Mouse (Mus musculus): ENCODE measurements around the gene Nid2. TPM values are rescaled to one million over a fixed set of nuclear protein-coding genes. Genes with fewer than 3 reads are reported as not detected.

Nid2 gene
- polyA plus RNA-seq, 1 experiment from 2014 or later = 32.2 TPM

DNA sequence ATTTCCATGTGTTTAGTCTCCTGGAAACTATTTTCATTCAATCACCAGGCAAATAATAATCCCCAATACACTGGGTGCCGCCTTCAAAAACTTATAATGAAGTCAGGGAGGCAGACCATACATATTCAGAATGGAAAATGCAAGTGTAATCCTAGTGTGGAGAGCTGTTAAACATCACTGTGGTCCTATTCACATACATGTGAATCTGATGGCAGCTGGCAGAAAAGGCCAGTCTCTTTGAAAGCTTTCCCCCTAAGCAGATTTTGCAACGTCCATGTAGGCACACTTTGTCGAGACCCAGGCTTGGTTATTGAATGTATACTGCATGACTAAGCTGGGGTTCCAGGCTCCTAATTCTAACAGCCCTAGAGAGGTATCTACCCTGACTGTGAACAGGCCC is 32.0 kb upstream of the Nid2 start:
- 0 out of 2 replicates have a peak, but pooled peaks have one; percentile 11 for ATAC-seq (ENCODE audit: low FRiP score)

DNA sequence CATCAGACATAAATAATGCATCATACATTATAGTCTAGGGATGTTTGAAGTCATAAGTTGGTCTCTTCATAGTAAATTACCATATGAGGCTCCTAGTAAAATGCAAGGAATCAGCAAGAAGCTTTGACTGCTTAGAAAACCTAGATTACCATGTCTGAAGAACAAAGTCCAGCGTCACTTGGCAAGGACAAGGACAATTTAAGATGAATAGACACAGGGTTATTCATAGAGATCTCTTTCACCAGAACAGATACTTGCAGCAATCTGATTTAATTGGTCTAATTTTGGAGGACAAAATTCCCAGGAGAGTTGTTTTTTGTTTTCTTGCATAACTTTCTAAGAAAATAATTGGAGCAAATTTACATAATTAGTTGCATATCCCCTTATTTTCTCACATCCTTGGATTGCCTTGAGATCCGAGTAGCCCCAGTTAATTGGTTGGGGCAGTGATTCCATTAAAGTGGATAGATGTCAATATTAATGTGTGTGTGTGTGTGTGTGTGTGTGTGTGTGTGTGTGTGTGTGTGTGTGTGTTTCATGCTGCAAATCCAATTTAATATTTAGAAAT is 30.9 kb upstream of the Nid2 start:
- no peaks in the 10 kb centered on the region for H3K36me3 ChIP-seq (ENCODE audit: control insufficient read depth, insufficient read depth, low read length)
- H3K27me3 ChIP-seq (ENCODE audit: control insufficient read depth, insufficient read depth, low read length) = no peaks in the 10 kb centered on the region
- no peak overlapping the region for H3K4me3 ChIP-seq (ENCODE audit: low read depth, low read length)
- no peak for ATAC-seq (ENCODE audit: low FRiP score)
- no peak for DNase-seq (ENCODE audit: low spot score, missing footprints)
- H3K4me2 ChIP-seq = no peak overlapping the region
- no peak overlapping the region for H3K9ac ChIP-seq (ENCODE audit: low read length)
- no peaks in the 10 kb centered on the region for H3K9me3 ChIP-seq (ENCODE audit: control insufficient read depth, low read length)
- no peak overlapping the region for H3K27ac ChIP-seq (ENCODE audit: low read depth, low read length)
- WGBS = 76% methylated on average over 2 of the region's 2 CpGs
- H3K4me1 ChIP-seq (ENCODE audit: control insufficient read depth, insufficient read depth, low read length) = no peaks in the 10 kb centered on the region

More for the DNA sequence above, 32.0 kb upstream of the Nid2 start:
- 36% methylated on average over 3 of the region's 3 CpGs for WGBS
- no peaks in the 10 kb centered on the region for H3K27me3 ChIP-seq (ENCODE audit: control insufficient read depth, insufficient read depth, low read length)
- H3K4me2 ChIP-seq = no peak overlapping the region
- no peak overlapping the region for H3K9ac ChIP-seq (ENCODE audit: low read length)
- no peaks in the 10 kb centered on the region for H3K9me3 ChIP-seq (ENCODE audit: control insufficient read depth, low read length)
- no peaks in the 10 kb centered on the region for H3K4me1 ChIP-seq (ENCODE audit: control insufficient read depth, insufficient read depth, low read length)
- H3K27ac ChIP-seq (ENCODE audit: low read depth, low read length) = no peak overlapping the region
- H3K4me3 ChIP-seq (ENCODE audit: low read depth, low read length) = no peak overlapping the region
- DNase-seq (ENCODE audit: low spot score, missing footprints) = no peak
- no peaks in the 10 kb centered on the region for H3K36me3 ChIP-seq (ENCODE audit: control insufficient read depth, insufficient read depth, low read length)

DNA sequence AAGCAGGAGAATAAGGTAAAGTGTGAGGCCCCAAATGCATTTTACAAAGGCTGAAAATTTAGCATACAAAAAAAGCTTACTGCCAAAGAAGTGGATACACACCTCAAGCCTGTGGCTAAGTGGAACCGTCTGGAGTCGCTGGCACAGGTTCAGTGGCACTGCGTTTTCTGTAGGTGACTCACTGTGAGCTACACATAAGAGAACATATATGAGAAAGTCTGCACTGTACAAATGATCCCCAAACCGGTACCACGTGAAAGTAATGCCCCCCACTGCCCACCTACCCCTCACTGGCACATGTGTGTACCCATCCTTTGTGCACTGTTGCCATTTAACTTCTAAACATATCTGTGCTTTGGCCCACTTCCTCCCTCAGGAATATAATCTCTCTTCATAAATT is 22.8 kb upstream of the Nid2 start:
- Histone ChIP-seq H3K9ac (ENCODE audit: low read length) (no peak overlapping the region), H3K27me3 (ENCODE audit: control insufficient read depth, insufficient read depth, low read length) (no peaks in the 10 kb centered on the region), H3K9me3 (ENCODE audit: control insufficient read depth, low read length) (no peaks in the 10 kb centered on the region), H3K4me2 (no peak overlapping the region), H3K4me1 (ENCODE audit: control insufficient read depth, insufficient read depth, low read length) (no peaks in the 10 kb centered on the region), H3K27ac (ENCODE audit: low read depth, low read length) (no peak overlapping the region), H3K4me3 (ENCODE audit: low read depth, low read length) (no peak overlapping the region), H3K36me3 (ENCODE audit: control insufficient read depth, insufficient read depth, low read length) (no peaks in the 10 kb centered on the region)
- 78% methylated on average over 5 of the region's 5 CpGs for WGBS
- DNase-seq (ENCODE audit: low spot score, missing footprints) (no peak), ATAC-seq (ENCODE audit: low FRiP score) (no peak)

DNA sequence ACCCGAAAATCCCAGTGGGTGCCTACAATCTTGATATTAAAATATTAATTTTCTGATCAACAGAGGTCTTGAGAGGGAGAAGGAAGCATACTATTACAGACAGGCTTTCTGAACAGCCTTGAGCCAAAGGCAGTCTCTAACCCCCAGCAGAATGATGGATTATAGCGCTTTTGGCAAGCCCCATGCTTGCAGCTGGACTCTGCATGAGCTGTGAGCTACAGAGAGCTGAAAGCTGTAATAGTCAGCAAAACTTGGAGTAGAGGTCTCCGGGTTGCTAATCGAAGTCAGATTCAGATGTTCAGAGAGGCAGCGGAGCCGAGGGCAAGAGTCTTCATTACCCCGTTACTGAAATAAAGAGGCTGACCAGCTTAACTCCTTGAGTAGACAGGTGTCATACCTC is 22.3 kb upstream of the Nid2 start:
- ATAC-seq (ENCODE audit: low FRiP score) = no peak
- H3K4me2 ChIP-seq = no peak overlapping the region
- WGBS = 84% methylated on average over 7 of the region's 7 CpGs
- no peaks in the 10 kb centered on the region for H3K36me3 ChIP-seq (ENCODE audit: control insufficient read depth, insufficient read depth, low read length)
- no peak for DNase-seq (ENCODE audit: low spot score, missing footprints)
- H3K27ac ChIP-seq (ENCODE audit: low read depth, low read length) = no peak overlapping the region
- no peaks in the 10 kb centered on the region for H3K9me3 ChIP-seq (ENCODE audit: control insufficient read depth, low read length)
- H3K9ac ChIP-seq (ENCODE audit: low read length) = no peak overlapping the region
- no peak overlapping the region for H3K4me3 ChIP-seq (ENCODE audit: low read depth, low read length)
- no peaks in the 10 kb centered on the region for H3K4me1 ChIP-seq (ENCODE audit: control insufficient read depth, insufficient read depth, low read length)
- no peaks in the 10 kb centered on the region for H3K27me3 ChIP-seq (ENCODE audit: control insufficient read depth, insufficient read depth, low read length)

DNA sequence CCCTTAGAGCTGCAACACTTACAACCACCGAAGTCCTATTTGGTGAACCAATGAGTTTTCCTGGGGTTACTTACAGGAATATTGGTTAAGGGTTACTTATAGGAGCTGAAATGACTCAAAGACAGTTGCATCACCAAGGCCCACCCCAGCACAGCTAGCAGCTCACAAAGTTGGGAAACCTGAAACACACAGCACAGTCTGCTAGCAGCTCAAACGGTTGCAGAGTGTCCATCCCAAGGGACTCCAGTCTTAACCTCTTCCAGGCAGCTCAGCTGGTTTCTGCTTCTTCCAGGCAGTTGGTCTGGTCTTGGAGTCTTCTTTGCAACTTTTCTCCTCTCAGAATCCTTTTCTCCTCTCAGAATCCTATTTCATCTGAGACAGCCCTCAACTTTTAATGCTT is 19.0 kb upstream of the Nid2 start:
- H3K27ac ChIP-seq (ENCODE audit: low read depth, low read length) = no peak overlapping the region
- H3K36me3 ChIP-seq (ENCODE audit: control insufficient read depth, insufficient read depth, low read length) = no peaks in the 10 kb centered on the region
- WGBS = 80% methylated on average over 2 of the region's 2 CpGs
- no peaks in the 10 kb centered on the region for H3K9me3 ChIP-seq (ENCODE audit: control insufficient read depth, low read length)
- H3K4me1 ChIP-seq (ENCODE audit: control insufficient read depth, insufficient read depth, low read length) = peaks cover 3% of the 10 kb centered on the region; the same call in 1 of the 2 replicates
- H3K4me2 ChIP-seq = no peak overlapping the region
- no peak overlapping the region for H3K4me3 ChIP-seq (ENCODE audit: low read depth, low read length)
- DNase-seq (ENCODE audit: low spot score, missing footprints) = no peak
- no peaks in the 10 kb centered on the region for H3K27me3 ChIP-seq (ENCODE audit: control insufficient read depth, insufficient read depth, low read length)
- ATAC-seq (ENCODE audit: low FRiP score) = no peak
- no peak overlapping the region for H3K9ac ChIP-seq (ENCODE audit: low read length)

DNA sequence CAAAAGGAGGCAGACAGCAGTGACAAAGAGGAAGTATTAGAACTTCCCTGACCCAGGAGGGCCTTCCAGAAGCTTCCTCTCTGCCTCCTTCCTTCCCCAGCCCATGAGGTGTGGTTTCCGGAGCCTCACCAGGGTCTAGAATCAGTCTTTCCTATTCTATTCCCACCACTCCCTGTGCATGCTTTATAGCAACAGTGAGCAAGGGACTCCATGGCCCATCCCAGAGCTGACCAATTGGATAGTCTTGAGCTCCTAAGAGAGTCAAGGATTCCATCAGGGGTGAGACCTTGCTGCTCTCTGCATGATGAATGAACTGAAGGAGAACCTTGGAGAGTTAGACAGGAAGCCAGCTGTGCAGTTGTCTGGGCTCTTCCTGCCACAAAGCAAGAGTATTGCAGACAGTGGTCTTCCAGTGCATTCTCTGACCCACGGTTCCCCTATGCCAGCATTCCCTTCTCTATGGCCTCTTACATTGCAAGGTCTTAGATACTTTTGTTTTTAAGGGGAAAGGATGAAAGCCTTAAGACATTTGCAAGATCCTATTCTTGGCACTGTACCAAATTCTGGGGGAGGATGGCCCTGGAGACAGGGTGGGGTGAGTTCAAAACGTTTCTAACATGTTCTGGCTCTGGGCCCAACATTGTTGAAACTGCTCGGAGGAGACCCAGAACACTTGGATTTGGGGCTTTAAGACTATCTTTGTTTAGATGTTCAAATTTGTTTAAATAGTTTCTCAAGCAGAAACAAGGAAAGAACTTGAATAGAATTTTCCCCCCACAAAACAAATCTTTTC is 17.4 kb upstream of the Nid2 start:
- DNase-seq (ENCODE audit: low spot score, missing footprints) = no peak
- no peak overlapping the region for H3K9ac ChIP-seq (ENCODE audit: low read length)
- H3K36me3 ChIP-seq (ENCODE audit: control insufficient read depth, insufficient read depth, low read length) = no peaks in the 10 kb centered on the region
- 83% methylated on average over 4 of the region's 4 CpGs for WGBS
- no peak overlapping the region for H3K4me2 ChIP-seq
- H3K4me1 ChIP-seq (ENCODE audit: control insufficient read depth, insufficient read depth, low read length) = peaks cover 6% of the 10 kb centered on the region; the same call in 1 of the 2 replicates
- H3K27me3 ChIP-seq (ENCODE audit: control insufficient read depth, insufficient read depth, low read length) = no peaks in the 10 kb centered on the region
- no peak overlapping the region for H3K27ac ChIP-seq (ENCODE audit: low read depth, low read length)
- ATAC-seq (ENCODE audit: low FRiP score) = no peak
- H3K9me3 ChIP-seq (ENCODE audit: control insufficient read depth, low read length) = no peaks in the 10 kb centered on the region
- H3K4me3 ChIP-seq (ENCODE audit: low read depth, low read length) = no peak overlapping the region

DNA sequence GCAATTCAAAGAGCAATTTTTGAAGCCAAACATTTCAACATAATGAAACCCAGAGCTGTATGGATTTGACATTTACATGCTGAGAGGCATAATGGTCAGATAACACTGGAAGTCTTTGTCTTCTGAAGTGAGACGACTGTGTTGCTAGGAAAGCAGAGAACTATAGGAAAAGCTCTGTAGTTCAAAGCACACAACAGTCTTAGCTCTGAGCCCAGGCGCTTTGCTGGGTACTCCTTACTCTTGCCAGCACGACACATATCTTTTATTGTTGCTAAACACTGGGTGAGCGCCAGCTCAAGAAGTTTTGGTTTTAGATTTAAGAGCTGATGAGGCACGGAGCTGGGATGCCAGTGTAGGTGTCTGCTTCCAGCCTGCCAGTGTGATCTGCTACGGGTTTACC is 15.8 kb upstream of the Nid2 start:
- no peak for ATAC-seq (ENCODE audit: low FRiP score)
- Histone ChIP-seq H3K36me3 (ENCODE audit: control insufficient read depth, insufficient read depth, low read length) (no peaks in the 10 kb centered on the region), H3K4me3 (ENCODE audit: low read depth, low read length) (no peak overlapping the region), H3K4me1 (ENCODE audit: control insufficient read depth, insufficient read depth, low read length) (peaks cover 11% of the 10 kb centered on the region; the same call in 1 of the 2 replicates), H3K4me2 (no peak overlapping the region), H3K9ac (ENCODE audit: low read length) (peak overlapping the region; percentile 9; the same call in 1 of the 2 replicates), H3K27ac (ENCODE audit: low read depth, low read length) (no peak overlapping the region; the same call in 1 of the 2 replicates), H3K9me3 (ENCODE audit: control insufficient read depth, low read length) (no peaks in the 10 kb centered on the region), H3K27me3 (ENCODE audit: control insufficient read depth, insufficient read depth, low read length) (no peaks in the 10 kb centered on the region)
- DNase-seq (ENCODE audit: low spot score, missing footprints) = no peak
- 33% methylated on average over 6 of the region's 6 CpGs for WGBS

DNA sequence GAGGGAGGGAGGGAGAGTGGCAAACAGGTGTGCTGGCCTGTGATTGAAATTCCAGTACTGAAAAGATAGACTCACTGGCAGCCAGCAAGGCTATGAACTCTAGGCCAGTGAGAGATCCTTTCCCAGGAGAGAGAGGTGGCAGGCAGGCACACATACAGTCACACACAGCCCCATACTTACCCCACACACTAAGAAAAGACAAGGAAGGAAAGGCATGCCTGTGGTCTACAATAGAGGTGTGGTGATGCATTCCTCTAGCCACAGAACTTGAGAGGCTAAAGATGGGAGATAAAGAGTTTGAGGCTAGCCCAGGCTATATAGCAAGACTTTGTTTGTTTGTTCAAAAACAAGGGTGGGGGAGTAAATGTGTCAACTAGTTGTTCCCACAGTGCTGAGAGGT is 13.5 kb upstream of the Nid2 start:
- no peaks in the 10 kb centered on the region for H3K9me3 ChIP-seq (ENCODE audit: control insufficient read depth, low read length)
- H3K9ac ChIP-seq (ENCODE audit: low read length) = no peak overlapping the region
- no peak overlapping the region for H3K4me2 ChIP-seq
- H3K27ac ChIP-seq (ENCODE audit: low read depth, low read length) = no peak overlapping the region
- H3K27me3 ChIP-seq (ENCODE audit: control insufficient read depth, insufficient read depth, low read length) = no peaks in the 10 kb centered on the region
- no peak for ATAC-seq (ENCODE audit: low FRiP score)
- H3K4me3 ChIP-seq (ENCODE audit: low read depth, low read length) = no peak overlapping the region
- no peak for DNase-seq (ENCODE audit: low spot score, missing footprints)
- peaks cover 11% of the 10 kb centered on the region; the same call in 1 of the 2 replicates for H3K4me1 ChIP-seq (ENCODE audit: control insufficient read depth, insufficient read depth, low read length)
- H3K36me3 ChIP-seq (ENCODE audit: control insufficient read depth, insufficient read depth, low read length) = no peaks in the 10 kb centered on the region

DNA sequence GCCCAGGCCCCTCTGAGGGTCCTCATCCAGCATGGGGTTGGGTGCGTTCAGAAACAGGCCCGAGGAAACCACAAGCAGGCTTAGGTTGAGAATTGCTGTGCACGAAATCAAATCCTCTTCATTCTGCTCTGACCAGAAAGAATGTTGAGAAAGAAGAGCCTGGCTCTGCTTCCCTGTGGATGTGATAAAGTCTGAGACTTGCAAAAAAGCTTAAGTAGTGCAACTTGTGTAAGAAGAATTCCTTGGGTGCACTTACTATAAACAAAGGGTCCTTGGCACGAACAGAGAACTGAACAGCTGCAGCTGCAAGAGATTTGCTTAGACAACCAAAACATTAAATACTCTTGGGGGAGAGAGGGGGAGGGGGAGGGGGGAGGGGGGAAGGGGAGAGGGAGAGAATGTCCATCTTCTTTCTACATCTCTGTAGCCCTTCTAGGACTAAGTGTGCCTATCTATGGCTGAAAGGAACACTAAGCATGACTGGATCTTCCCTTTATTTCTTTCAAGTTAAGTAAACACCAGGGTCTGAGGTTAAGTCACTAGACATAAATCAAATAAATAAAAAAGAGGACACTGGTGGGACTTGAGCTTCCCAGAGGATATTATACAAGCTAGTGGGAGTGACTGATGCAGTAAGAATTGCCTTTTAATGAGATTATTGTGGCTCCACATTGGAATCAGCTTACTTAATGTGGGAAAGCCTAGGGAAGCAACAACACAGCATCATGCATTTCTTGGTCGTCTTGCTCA is 12.8 kb upstream of the Nid2 start:
- H3K27me3 ChIP-seq (ENCODE audit: control insufficient read depth, insufficient read depth, low read length) = no peaks in the 10 kb centered on the region
- no peak overlapping the region for H3K9ac ChIP-seq (ENCODE audit: low read length)
- H3K4me3 ChIP-seq (ENCODE audit: low read depth, low read length) = no peak overlapping the region
- peak; percentile 90 for DNase-seq (ENCODE audit: low spot score, missing footprints)
- ATAC-seq (ENCODE audit: low FRiP score) = peak; percentile 50; the same call in 1 of the 2 replicates
- no peak overlapping the region for H3K27ac ChIP-seq (ENCODE audit: low read depth, low read length)
- peaks cover 11% of the 10 kb centered on the region; the same call in 1 of the 2 replicates for H3K4me1 ChIP-seq (ENCODE audit: control insufficient read depth, insufficient read depth, low read length)
- H3K4me2 ChIP-seq = no peak overlapping the region
- no peaks in the 10 kb centered on the region for H3K9me3 ChIP-seq (ENCODE audit: control insufficient read depth, low read length)
- WGBS = 19% methylated on average over 5 of the region's 5 CpGs
- H3K36me3 ChIP-seq (ENCODE audit: control insufficient read depth, insufficient read depth, low read length) = no peaks in the 10 kb centered on the region

All from midbrain, embryonic 11.5 days (tissue).